Mouse (Mus musculus): ENCODE measurements around the gene Ccr6. TPM values are rescaled to one million over a fixed set of nuclear protein-coding genes. Genes with fewer than 3 reads are reported as not detected.

Gene Ccr6
- polyA plus RNA-seq, 1 experiment from 2014 or later: not detected

GRCm38 (mm10) chr17:8241645-8242044 is 5.8 kb downstream of the Ccr6 start:
- Histone ChIP-seq H3K27ac (ENCODE audit: low read length) (no peak overlapping the region), H3K9ac (ENCODE audit: low read depth, low read length) (no peak overlapping the region), H3K4me2 (ENCODE audit: low read length) (no peak overlapping the region), H3K9me3 (replicated peaks; ENCODE audit: control insufficient read depth, low read length, poor library complexity, severe bottlenecking) (no peaks in the 10 kb centered on the region), H3K4me3 (ENCODE audit: low read depth, low read length) (no peak overlapping the region), H3K4me1 (ENCODE audit: control insufficient read depth, insufficient read depth, low read length) (no peaks in the 10 kb centered on the region), H3K27me3 (ENCODE audit: control insufficient read depth, insufficient read depth, low read depth, low read length) (no peaks in the 10 kb centered on the region), H3K36me3 (ENCODE audit: control insufficient read depth, insufficient read depth, low read length) (no peaks in the 10 kb centered on the region)
- 72% methylated on average over 12 of the region's 12 CpGs for WGBS
- ATAC-seq: no peak

DNA sequence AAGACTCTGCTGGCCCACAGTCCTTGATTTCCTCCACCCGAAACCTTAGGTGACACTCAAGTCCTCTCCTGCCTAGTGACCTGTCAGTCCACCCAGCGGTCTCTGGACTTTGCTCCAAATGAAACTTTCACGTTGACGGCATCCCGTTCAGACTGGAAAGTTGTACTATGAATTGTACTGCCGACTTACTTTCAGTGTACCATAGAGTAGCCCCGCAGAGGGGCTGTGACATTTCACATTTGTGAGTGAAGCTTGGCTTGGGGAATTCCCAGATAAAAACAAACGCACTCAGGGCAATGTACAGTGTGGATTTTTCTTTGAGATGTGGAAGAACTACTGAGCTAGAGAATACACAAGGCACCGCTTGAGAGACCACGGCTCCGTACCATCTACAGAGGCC is 6.3 kb downstream of the Ccr6 start:
- no peak for ATAC-seq
- Histone ChIP-seq H3K4me2 (ENCODE audit: low read length) (no peak overlapping the region), H3K4me1 (ENCODE audit: control insufficient read depth, insufficient read depth, low read length) (no peaks in the 10 kb centered on the region), H3K9ac (ENCODE audit: low read depth, low read length) (no peak overlapping the region), H3K27ac (ENCODE audit: low read length) (no peak overlapping the region), H3K36me3 (ENCODE audit: control insufficient read depth, insufficient read depth, low read length) (no peaks in the 10 kb centered on the region), H3K9me3 (replicated peaks; ENCODE audit: control insufficient read depth, low read length, poor library complexity, severe bottlenecking) (no peaks in the 10 kb centered on the region), H3K27me3 (ENCODE audit: control insufficient read depth, insufficient read depth, low read depth, low read length) (no peaks in the 10 kb centered on the region), H3K4me3 (ENCODE audit: low read depth, low read length) (no peak overlapping the region)
- WGBS: 95% methylated on average over 11 of the region's 11 CpGs

GRCm38 (mm10) chr17:8244124-8244523 is 8.3 kb downstream of the Ccr6 start:
- no peak for ATAC-seq

GRCm38 (mm10) chr17:8246102-8246754 is 10.4 kb downstream of the Ccr6 start:
- H3K9ac ChIP-seq (ENCODE audit: low read depth, low read length): no peak overlapping the region
- 62% methylated on average over 4 of the region's 4 CpGs for WGBS
- no peak overlapping the region for H3K4me2 ChIP-seq (ENCODE audit: low read length)
- H3K9me3 ChIP-seq (replicated peaks; ENCODE audit: control insufficient read depth, low read length, poor library complexity, severe bottlenecking): no peaks in the 10 kb centered on the region
- H3K4me1 ChIP-seq (ENCODE audit: control insufficient read depth, insufficient read depth, low read length): no peaks in the 10 kb centered on the region
- no peaks in the 10 kb centered on the region for H3K36me3 ChIP-seq (ENCODE audit: control insufficient read depth, insufficient read depth, low read length)
- no peaks in the 10 kb centered on the region for H3K27me3 ChIP-seq (ENCODE audit: control insufficient read depth, insufficient read depth, low read depth, low read length)
- H3K4me3 ChIP-seq (ENCODE audit: low read depth, low read length): no peak overlapping the region
- ATAC-seq: no peak
- H3K27ac ChIP-seq (ENCODE audit: low read length): no peak overlapping the region

More at GRCm38 (mm10) chr17:8244124-8244523, 8.3 kb downstream of the Ccr6 start:
- no peaks in the 10 kb centered on the region for H3K4me1 ChIP-seq (ENCODE audit: control insufficient read depth, insufficient read depth, low read length)
- no peak overlapping the region for H3K9ac ChIP-seq (ENCODE audit: low read depth, low read length)
- H3K9me3 ChIP-seq (replicated peaks; ENCODE audit: control insufficient read depth, low read length, poor library complexity, severe bottlenecking): no peaks in the 10 kb centered on the region
- no peak overlapping the region for H3K4me3 ChIP-seq (ENCODE audit: low read depth, low read length)
- 82% methylated on average over 2 of the region's 2 CpGs for WGBS
- no peak overlapping the region for H3K4me2 ChIP-seq (ENCODE audit: low read length)
- no peaks in the 10 kb centered on the region for H3K27me3 ChIP-seq (ENCODE audit: control insufficient read depth, insufficient read depth, low read depth, low read length)
- no peak overlapping the region for H3K27ac ChIP-seq (ENCODE audit: low read length)
- no peaks in the 10 kb centered on the region for H3K36me3 ChIP-seq (ENCODE audit: control insufficient read depth, insufficient read depth, low read length)

- H3K27ac ChIP-seq (ENCODE audit: low read length): no peak overlapping the region
- 91% methylated on average over 7 of the region's 7 CpGs for WGBS
These were observed 15.9 kb downstream of the Ccr6 start for GRCm38 (mm10) chr17:8251704-8252103.

DNA sequence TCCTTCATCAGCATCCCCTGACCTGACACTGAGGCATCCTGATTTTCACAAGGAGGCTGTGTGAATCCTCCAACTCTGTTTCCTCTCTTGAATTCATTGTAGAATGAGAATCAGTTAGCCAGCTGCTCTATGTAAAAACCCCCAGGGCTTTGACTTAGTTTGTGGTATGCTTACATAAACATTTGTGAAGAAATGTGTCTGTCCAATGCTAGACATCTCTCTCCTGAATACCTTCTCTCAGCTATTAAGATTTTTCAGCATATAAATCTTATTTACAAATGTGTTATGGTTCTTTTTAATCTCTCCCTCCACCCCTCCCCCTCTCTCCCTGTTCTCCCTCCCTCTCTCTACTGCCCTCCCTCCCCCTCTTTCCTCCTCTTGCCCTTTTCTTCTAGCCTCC is 18.4 kb downstream of the Ccr6 start:
- Histone ChIP-seq H3K4me2 (ENCODE audit: low read length) (no peak overlapping the region), H3K4me1 (ENCODE audit: control insufficient read depth, insufficient read depth, low read length) (no peaks in the 10 kb centered on the region), H3K9ac (ENCODE audit: low read depth, low read length) (no peak overlapping the region), H3K27me3 (ENCODE audit: control insufficient read depth, insufficient read depth, low read depth, low read length) (no peaks in the 10 kb centered on the region), H3K9me3 (replicated peaks; ENCODE audit: control insufficient read depth, low read length, poor library complexity, severe bottlenecking) (no peaks in the 10 kb centered on the region), H3K4me3 (ENCODE audit: low read depth, low read length) (no peak overlapping the region), H3K36me3 (ENCODE audit: control insufficient read depth, insufficient read depth, low read length) (no peaks in the 10 kb centered on the region), H3K27ac (ENCODE audit: low read length) (no peak overlapping the region)
- ATAC-seq: no peak

More at GRCm38 (mm10) chr17:8251704-8252103, 15.9 kb downstream of the Ccr6 start:
- no peaks in the 10 kb centered on the region for H3K27me3 ChIP-seq (ENCODE audit: control insufficient read depth, insufficient read depth, low read depth, low read length)
- H3K9ac ChIP-seq (ENCODE audit: low read depth, low read length): no peak overlapping the region
- H3K9me3 ChIP-seq (replicated peaks; ENCODE audit: control insufficient read depth, low read length, poor library complexity, severe bottlenecking): no peaks in the 10 kb centered on the region
- no peak overlapping the region for H3K4me2 ChIP-seq (ENCODE audit: low read length)
- ATAC-seq: no peak
- no peak overlapping the region for H3K4me3 ChIP-seq (ENCODE audit: low read depth, low read length)
- H3K4me1 ChIP-seq (ENCODE audit: control insufficient read depth, insufficient read depth, low read length): no peaks in the 10 kb centered on the region
- no peaks in the 10 kb centered on the region for H3K36me3 ChIP-seq (ENCODE audit: control insufficient read depth, insufficient read depth, low read length)

- no peak for ATAC-seq
- Histone ChIP-seq H3K9me3 (replicated peaks; ENCODE audit: control insufficient read depth, low read length, poor library complexity, severe bottlenecking) (no peaks in the 10 kb centered on the region), H3K4me1 (ENCODE audit: control insufficient read depth, insufficient read depth, low read length) (no peaks in the 10 kb centered on the region), H3K4me3 (ENCODE audit: low read depth, low read length) (no peak overlapping the region), H3K27me3 (ENCODE audit: control insufficient read depth, insufficient read depth, low read depth, low read length) (no peaks in the 10 kb centered on the region), H3K4me2 (ENCODE audit: low read length) (no peak overlapping the region), H3K36me3 (ENCODE audit: control insufficient read depth, insufficient read depth, low read length) (no peaks in the 10 kb centered on the region), H3K27ac (ENCODE audit: low read length) (no peak overlapping the region), H3K9ac (ENCODE audit: low read depth, low read length) (no peak overlapping the region)
- 76% methylated on average over 3 of the region's 3 CpGs for WGBS
These were observed 19.1 kb downstream of the Ccr6 start for GRCm38 (mm10) chr17:8254914-8255313.

- Histone ChIP-seq H3K4me2 (ENCODE audit: low read length) (no peak overlapping the region), H3K9me3 (replicated peaks; ENCODE audit: control insufficient read depth, low read length, poor library complexity, severe bottlenecking) (no peaks in the 10 kb centered on the region), H3K36me3 (ENCODE audit: control insufficient read depth, insufficient read depth, low read length) (no peaks in the 10 kb centered on the region), H3K4me1 (ENCODE audit: control insufficient read depth, insufficient read depth, low read length) (no peaks in the 10 kb centered on the region), H3K9ac (ENCODE audit: low read depth, low read length) (no peak overlapping the region), H3K4me3 (ENCODE audit: low read depth, low read length) (no peak overlapping the region), H3K27ac (ENCODE audit: low read length) (no peak overlapping the region), H3K27me3 (ENCODE audit: control insufficient read depth, insufficient read depth, low read depth, low read length) (no peaks in the 10 kb centered on the region)
- 89% methylated on average over 6 of the region's 6 CpGs for WGBS
- ATAC-seq: no peak
These were observed 19.7 kb downstream of the Ccr6 start for GRCm38 (mm10) chr17:8255583-8255982.

- 80% methylated on average over 8 of the region's 8 CpGs for WGBS
- ATAC-seq: no peak
- no peak overlapping the region for H3K4me3 ChIP-seq (ENCODE audit: low read depth, low read length)
These were observed 21.1 kb downstream of the Ccr6 start for GRCm38 (mm10) chr17:8256982-8257381.

More at GRCm38 (mm10) chr17:8256982-8257381, 21.1 kb downstream of the Ccr6 start:
- Histone ChIP-seq H3K4me2 (ENCODE audit: low read length) (no peak overlapping the region), H3K36me3 (ENCODE audit: control insufficient read depth, insufficient read depth, low read length) (no peaks in the 10 kb centered on the region), H3K27me3 (ENCODE audit: control insufficient read depth, insufficient read depth, low read depth, low read length) (no peaks in the 10 kb centered on the region), H3K27ac (ENCODE audit: low read length) (no peak overlapping the region), H3K9ac (ENCODE audit: low read depth, low read length) (no peak overlapping the region), H3K9me3 (replicated peaks; ENCODE audit: control insufficient read depth, low read length, poor library complexity, severe bottlenecking) (no peaks in the 10 kb centered on the region), H3K4me1 (ENCODE audit: control insufficient read depth, insufficient read depth, low read length) (no peaks in the 10 kb centered on the region)

Measured in midbrain, embryonic 16.5 days (tissue).